Mouse (Mus musculus) kidney, adult 2 months (tissue): ENCODE results near the gene Bsn.

Source experiments
- CTCF ChIP-seq: fragments of 200-500 bp; conservative IDR thresholded peaks from 2 replicates; pipeline ENCODE4 v1.5.1; 2011; ENCODE audit warnings: low read depth, mild to moderate bottlenecking, control low read depth, low read length, moderate library complexity, mixed read lengths; ENCODE audit not compliant: insufficient read depth, insufficient read length
- POLR2A ChIP-seq: fragments of 200-500 bp; IDR thresholded peaks from one replicate; pipeline ENCODE4 v1.6.1; 2011; ENCODE audit warnings: low read depth, low read length, control low read depth

DNA sequence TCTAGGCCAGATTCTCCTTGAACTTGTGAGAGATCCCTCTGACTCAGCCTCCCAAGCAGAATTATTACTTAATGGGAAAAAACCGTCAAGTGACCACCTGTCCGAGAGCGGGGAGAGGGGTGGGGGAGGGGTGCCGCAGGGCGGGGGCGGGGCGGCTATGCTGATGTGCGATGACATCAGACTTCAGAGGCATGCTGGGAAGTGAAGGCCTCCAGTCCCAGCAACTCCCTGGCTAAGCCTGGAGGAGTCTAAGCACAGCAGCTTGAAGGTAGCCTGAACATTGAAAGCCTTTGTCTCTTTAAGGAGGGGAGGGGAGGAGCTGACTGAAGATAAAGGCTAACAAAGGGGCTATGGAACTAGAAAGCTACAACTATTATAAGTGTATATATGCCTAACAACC is 25.0 kb downstream of the Bsn start:
- no peak for TF ChIP-seq CTCF
- TF ChIP-seq POLR2A: no peak
